Mouse (Mus musculus): Measurements from ENCODE around the gene Fancd2os. TPM values are rescaled to one million over a fixed set of nuclear protein-coding genes. Genes with fewer than 3 reads are reported as not detected.

The Fancd2os gene
- polyA plus RNA-seq, 1 experiment from 2014 or later = not detected

GRCm38 (mm10) chr6:113559736-113560135 is 40.8 kb downstream of the Fancd2os start:
- WGBS = 78% methylated on average over 6 of the region's 6 CpGs
- Histone ChIP-seq H3K4me2 (ENCODE audit: low read depth) (no peak overlapping the region), H3K4me3 (ENCODE audit: low read depth, low read length) (no peak overlapping the region), H3K27me3 (ENCODE audit: control insufficient read depth, insufficient read depth, low read length) (no peaks in the 10 kb centered on the region), H3K27ac (ENCODE audit: low read depth, low read length) (no peak overlapping the region), H3K36me3 (ENCODE audit: control insufficient read depth, insufficient read depth, low read length) (no peaks in the 10 kb centered on the region), H3K4me1 (ENCODE audit: control insufficient read depth, insufficient read depth, low read length) (no peaks in the 10 kb centered on the region), H3K9ac (ENCODE audit: low read length) (no peak overlapping the region), H3K9me3 (ENCODE audit: control insufficient read depth, low read length) (no peaks in the 10 kb centered on the region)
- DNase-seq (ENCODE audit: low spot score) (no peak), ATAC-seq (ENCODE audit: insufficient read depth, low FRiP score, low TSS enrichment) (no peak)

Other genes starting within 250 kb of the Fancd2os start
- gene Tada3, start 222.8 kb downstream of the Fancd2os start, polyA plus RNA-seq (2014; fragmentation: Nextera tagmentation; extraction: Ambion mirVana) = 56.3 and 60.7 TPM in 2 replicates
- 202 and 215 TPM in 2 replicates for gene Arpc4, start 222.6 kb downstream of the Fancd2os start, polyA plus RNA-seq (2014; fragmentation: Nextera tagmentation; extraction: Ambion mirVana)
- 3.4 and 4.3 TPM in 2 replicates for gene Ttll3, start 211.5 kb downstream of the Fancd2os start, polyA plus RNA-seq (2014; fragmentation: Nextera tagmentation; extraction: Ambion mirVana)
- 27.7 and 27.9 TPM in 2 replicates for gene Rpusd3, start 181.4 kb downstream of the Fancd2os start, polyA plus RNA-seq (2014; fragmentation: Nextera tagmentation; extraction: Ambion mirVana)
- gene Cidec, start 165.0 kb downstream of the Fancd2os start, polyA plus RNA-seq (2014; fragmentation: Nextera tagmentation; extraction: Ambion mirVana) = 0.19 TPM in 1 of 2 replicates, not detected in the other
- 74.7 and 75.9 TPM in 2 replicates for gene Jagn1, start 158.1 kb downstream of the Fancd2os start, polyA plus RNA-seq (2014; fragmentation: Nextera tagmentation; extraction: Ambion mirVana)
- gene Il17re, start 142.2 kb downstream of the Fancd2os start, polyA plus RNA-seq (2014; fragmentation: Nextera tagmentation; extraction: Ambion mirVana) = 0.77 and 0.78 TPM in 2 replicates
- 3.2 and 3.4 TPM in 2 replicates for gene Il17rc, start 129.3 kb downstream of the Fancd2os start, polyA plus RNA-seq (2014; fragmentation: Nextera tagmentation; extraction: Ambion mirVana)
- 33.6 and 41.1 TPM in 2 replicates for gene Creld1, start 117.4 kb downstream of the Fancd2os start, polyA plus RNA-seq (2014; fragmentation: Nextera tagmentation; extraction: Ambion mirVana)
- 0.91 and 0.94 TPM in 2 replicates for gene Prrt3, start 98.8 kb downstream of the Fancd2os start, polyA plus RNA-seq (2014; fragmentation: Nextera tagmentation; extraction: Ambion mirVana)
- gene Emc3, start 69.1 kb downstream of the Fancd2os start, polyA plus RNA-seq (2014; fragmentation: Nextera tagmentation; extraction: Ambion mirVana) = 82.4 and 89.4 TPM in 2 replicates
- gene Fancd2, start 69.0 kb downstream of the Fancd2os start, polyA plus RNA-seq (2014; fragmentation: Nextera tagmentation; extraction: Ambion mirVana) = 13.6 and 15.7 TPM in 2 replicates
- 220 and 232 TPM in 2 replicates for gene Brk1, start 4.1 kb upstream of the Fancd2os start, polyA plus RNA-seq (2014; fragmentation: Nextera tagmentation; extraction: Ambion mirVana)
- gene Vhl, start 23.2 kb upstream of the Fancd2os start, polyA plus RNA-seq (2014; fragmentation: Nextera tagmentation; extraction: Ambion mirVana) = 64.9 and 68.2 TPM in 2 replicates
- gene Irak2, start 37.8 kb upstream of the Fancd2os start, polyA plus RNA-seq (2014; fragmentation: Nextera tagmentation; extraction: Ambion mirVana) = 2.4 and 2.6 TPM in 2 replicates
- gene Tatdn2, start 96.3 kb upstream of the Fancd2os start, polyA plus RNA-seq (2014; fragmentation: Nextera tagmentation; extraction: Ambion mirVana) = 0.95 and 0.97 TPM in 2 replicates
- gene Ghrl, start 119.2 kb upstream of the Fancd2os start, polyA plus RNA-seq (2014; fragmentation: Nextera tagmentation; extraction: Ambion mirVana) = 0.39 TPM in 1 of 2 replicates, not detected in the other
- gene Sec13, start 140.0 kb upstream of the Fancd2os start, polyA plus RNA-seq (2014; fragmentation: Nextera tagmentation; extraction: Ambion mirVana) = 302 and 309 TPM in 2 replicates

Measured in neural tube, embryonic 11.5 days (tissue).